Mouse (Mus musculus): ENCODE measurements around the gene Slc27a2. TPM values are rescaled to one million over a fixed set of nuclear protein-coding genes. Genes with fewer than 3 reads are reported as not detected.

Slc27a2 gene
- polyA plus RNA-seq, 1 experiment: not detected

GRCm38 (mm10) chr2:126587468-126587867 is 35.3 kb downstream of the Slc27a2 start:
- TF ChIP-seq GATA1 (IDR thresholded peaks at IDR 0.05; ENCODE audit: low read length): no peak

GRCm38 (mm10) chr2:126591304-126591703 is 39.1 kb downstream of the Slc27a2 start:
- TF ChIP-seq GATA1 (IDR thresholded peaks at IDR 0.05; ENCODE audit: low read length): no peak

- TF ChIP-seq GATA1 (IDR thresholded peaks at IDR 0.05; ENCODE audit: low read length): no peak
These were observed 41.8 kb downstream of the Slc27a2 start for GRCm38 (mm10) chr2:126593831-126594610.

GRCm38 (mm10) chr2:126596347-126597072 is 44.3 kb downstream of the Slc27a2 start:
- no peak for TF ChIP-seq GATA1 (IDR thresholded peaks at IDR 0.05; ENCODE audit: low read length)

- no peak for TF ChIP-seq GATA1 (IDR thresholded peaks at IDR 0.05; ENCODE audit: low read length)
These were observed 45.4 kb downstream of the Slc27a2 start for GRCm38 (mm10) chr2:126597279-126598241.

GRCm38 (mm10) chr2:126598359-126598758 is 46.2 kb downstream of the Slc27a2 start:
- no peak for TF ChIP-seq GATA1 (IDR thresholded peaks at IDR 0.05; ENCODE audit: low read length)

- no peak for TF ChIP-seq GATA1 (IDR thresholded peaks at IDR 0.05; ENCODE audit: low read length)
These were observed 46.8 kb downstream of the Slc27a2 start for GRCm38 (mm10) chr2:126599005-126599404.

GRCm38 (mm10) chr2:126600533-126600932 is 48.3 kb downstream of the Slc27a2 start:
- TF ChIP-seq GATA1 (IDR thresholded peaks at IDR 0.05; ENCODE audit: low read length): no peak

- TF ChIP-seq GATA1 (IDR thresholded peaks at IDR 0.05; ENCODE audit: low read length): no peak
These were observed 49.9 kb downstream of the Slc27a2 start for GRCm38 (mm10) chr2:126601918-126602600.

GRCm38 (mm10) chr2:126606061-126606687 is 54.0 kb downstream of the Slc27a2 start:
- TF ChIP-seq GATA1 (IDR thresholded peaks at IDR 0.05; ENCODE audit: low read length): no peak

- TF ChIP-seq GATA1 (IDR thresholded peaks at IDR 0.05; ENCODE audit: low read length): no peak
These were observed 54.5 kb downstream of the Slc27a2 start for GRCm38 (mm10) chr2:126606688-126607062.

GRCm38 (mm10) chr2:126607553-126608203 is 55.5 kb downstream of the Slc27a2 start:
- no peak for TF ChIP-seq GATA1 (IDR thresholded peaks at IDR 0.05; ENCODE audit: low read length)

GRCm38 (mm10) chr2:126615355-126615754 is 63.1 kb downstream of the Slc27a2 start:
- no peak for TF ChIP-seq GATA1 (IDR thresholded peaks at IDR 0.05; ENCODE audit: low read length)
